Mouse (Mus musculus) MN1 (cell line): ENCODE measurements around the gene Hydin.
A peak's percentile ranks its signal among the peaks of the same experiment; 100 is the strongest.
"Not testable (repeated sequence)": the region's sequence is repeated elsewhere in the genome, so short reads cannot be mapped to it uniquely, and the experiment has no call there.

ENCODE experiments used
- DNase-seq: peaks from one replicate; pipeline ENCODE4 v3.0.0-alpha.2; 2016; ENCODE audit warnings: low spot score

Hydin gene

GRCm38 (mm10) chr8:110266741-110267140 is at the start of gene Hydin:
Gene Hydin (plus strand): TSS chr8:110266977.
- no peak for DNase-seq

GRCm38 (mm10) chr8:110217198-110217597 is 49.6 kb upstream of the Hydin start:
- no peak for DNase-seq

GRCm38 (mm10) chr8:110217681-110218131 is 49.1 kb upstream of the Hydin start:
- peak; percentile 99 for DNase-seq

- no peak for DNase-seq
These were observed 48.3 kb upstream of the Hydin start for GRCm38 (mm10) chr8:110218511-110218910.

DNA sequence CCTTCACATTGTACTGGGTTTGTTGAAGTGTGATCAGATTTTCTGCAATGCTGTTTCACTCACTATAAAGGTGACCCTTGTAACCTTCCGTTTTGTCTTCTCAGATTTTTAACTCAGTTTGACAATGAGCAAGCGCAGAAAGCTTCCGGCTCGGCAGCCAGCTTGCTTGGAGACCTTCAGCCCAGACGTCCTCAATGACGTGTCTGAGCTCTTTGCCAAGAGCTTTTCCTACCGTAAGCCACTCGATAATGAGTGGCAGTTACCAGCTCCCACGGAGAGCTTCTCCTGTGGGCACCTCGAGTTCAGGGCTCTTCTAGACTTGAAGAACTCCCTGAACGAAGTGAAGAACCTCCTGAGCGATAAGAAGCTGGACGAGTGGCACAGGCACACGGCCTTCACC is 45.8 kb upstream of the Hydin start:
- no peak for DNase-seq

- DNase-seq, result no peak
These were observed 36.0 kb upstream of the Hydin start for GRCm38 (mm10) chr8:110230803-110231202.

- DNase-seq, result no peak
These were observed 24.2 kb upstream of the Hydin start for GRCm38 (mm10) chr8:110242278-110243177.

- no peak for DNase-seq
These were observed 22.2 kb upstream of the Hydin start for GRCm38 (mm10) chr8:110244566-110244965.

GRCm38 (mm10) chr8:110247238-110247637 is 19.5 kb upstream of the Hydin start:
- no peak for DNase-seq

DNA sequence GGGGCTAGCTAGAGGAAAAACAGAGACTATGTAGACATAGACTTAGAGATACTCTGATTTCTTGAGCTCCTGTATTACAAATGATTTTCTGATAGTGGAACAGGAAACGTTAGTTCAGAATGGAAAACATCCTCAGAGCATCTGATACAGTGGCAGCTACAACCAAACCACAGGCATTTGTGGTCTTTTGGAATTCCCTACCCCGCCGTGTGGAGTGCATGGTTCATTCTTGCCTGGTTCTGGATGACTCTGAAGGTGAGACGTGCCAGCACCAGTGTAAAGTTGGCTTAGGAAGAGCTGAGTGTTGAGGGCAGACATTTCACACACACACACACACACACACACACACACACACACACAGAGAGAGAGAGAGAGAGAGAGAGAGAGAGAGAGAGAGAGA is 12.8 kb upstream of the Hydin start:
- no peak for DNase-seq

DNA sequence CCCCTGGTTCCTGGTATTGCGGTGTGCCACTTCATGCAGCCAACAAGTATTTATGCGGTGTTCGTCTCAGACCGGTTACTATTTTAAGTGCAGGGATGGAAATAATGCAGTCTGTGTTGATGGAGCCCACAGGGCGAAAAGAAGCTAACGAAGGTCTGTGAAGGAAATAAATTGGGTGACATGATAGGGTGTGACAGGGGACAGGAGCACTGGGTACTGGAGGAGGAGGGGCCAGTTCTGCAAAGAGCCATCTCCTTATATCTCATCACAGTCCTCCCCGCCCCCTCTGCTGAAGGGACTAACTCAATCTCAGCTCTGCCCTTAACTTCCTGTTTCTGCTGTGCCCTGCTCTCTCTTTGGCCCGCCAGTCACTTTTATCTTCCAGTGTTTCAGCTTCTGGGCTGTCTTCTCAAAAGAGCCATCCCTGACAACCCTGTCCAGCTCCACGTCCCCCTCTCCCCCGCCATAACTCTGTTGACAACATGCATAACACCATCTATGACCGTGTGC is 926 bp upstream of the Hydin start:
- DNase-seq, result no peak

DNA sequence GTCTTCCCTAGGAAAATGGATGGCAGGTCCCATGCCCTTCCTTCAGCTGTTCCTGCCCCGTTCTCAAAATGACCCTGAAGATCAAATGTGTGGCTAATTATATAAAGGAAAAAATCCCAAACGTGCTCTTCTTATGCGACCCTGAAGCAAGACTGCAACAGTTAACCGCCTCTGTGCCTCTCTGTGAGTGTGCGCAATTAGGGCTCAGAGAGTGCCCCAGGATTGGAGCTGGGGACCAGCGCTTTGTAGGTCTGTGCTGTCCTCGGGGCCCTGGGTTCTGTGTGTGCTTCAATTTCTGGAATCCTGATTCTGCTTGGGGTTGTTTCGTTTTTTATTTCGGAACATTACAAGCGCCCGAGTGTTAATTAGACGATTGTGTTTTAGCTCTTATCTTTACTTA is 491 bp downstream of the Hydin start:
- DNase-seq, result no peak

DNA sequence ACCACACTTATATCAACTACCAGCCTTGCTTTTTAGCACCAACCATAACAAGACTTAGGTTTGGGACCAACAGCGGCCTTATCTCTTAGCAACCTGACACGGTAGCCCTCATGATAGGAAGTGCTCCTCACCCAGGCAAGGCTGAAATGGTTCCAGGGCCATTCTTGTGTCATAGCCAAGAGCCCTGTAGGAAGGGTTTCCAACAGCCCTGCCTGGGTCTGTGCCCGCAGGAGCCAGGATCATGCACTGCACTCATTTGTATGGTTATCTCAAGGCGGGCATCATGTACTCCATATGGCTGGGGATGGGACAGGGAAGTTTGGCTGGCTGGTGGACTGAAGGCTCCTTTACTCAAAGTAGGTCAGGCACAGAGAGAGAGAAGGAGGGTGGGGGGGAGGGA is 3.9 kb downstream of the Hydin start:
- DNase-seq, result no peak

GRCm38 (mm10) chr8:110273394-110273793 is 6.6 kb downstream of the Hydin start:
- no peak for DNase-seq

GRCm38 (mm10) chr8:110275465-110276258 is 8.9 kb downstream of the Hydin start:
- DNase-seq, result no peak

DNA sequence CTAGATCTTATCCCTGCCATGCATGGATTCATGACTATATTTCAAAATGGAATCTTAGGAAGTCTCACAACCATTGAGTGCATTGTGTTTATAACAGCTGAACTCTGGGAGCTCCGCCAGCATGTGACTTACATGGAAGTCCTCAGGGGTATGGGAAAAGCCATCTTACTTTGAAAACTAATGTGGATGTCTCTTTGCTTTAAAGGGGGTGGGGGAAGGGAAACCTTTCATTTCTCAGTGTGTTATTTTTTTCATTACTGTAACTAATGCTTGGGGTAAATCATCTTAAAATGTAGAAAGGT is 9.4 kb downstream of the Hydin start:
- no peak for DNase-seq

DNA sequence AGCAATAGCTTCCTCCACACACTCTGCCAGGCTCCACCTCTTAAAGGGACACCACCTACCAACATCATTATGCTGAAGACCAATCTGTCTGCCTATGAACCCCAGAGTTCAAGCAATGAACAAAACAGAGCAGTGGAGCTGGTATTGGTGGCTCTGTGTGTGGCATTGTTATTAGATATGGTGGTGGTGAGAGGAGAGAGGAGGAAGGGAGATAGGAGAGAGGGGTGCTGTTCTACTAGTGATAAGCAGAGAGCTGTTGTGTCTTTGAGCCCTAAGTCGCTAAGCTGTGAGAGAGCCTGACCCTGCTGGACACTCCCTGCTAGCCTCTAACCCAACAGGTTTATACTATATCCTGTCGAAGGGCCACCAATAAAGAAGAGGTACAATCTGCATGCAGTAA is 45.9 kb downstream of the Hydin start:
- DNase-seq, result no peak

DNA sequence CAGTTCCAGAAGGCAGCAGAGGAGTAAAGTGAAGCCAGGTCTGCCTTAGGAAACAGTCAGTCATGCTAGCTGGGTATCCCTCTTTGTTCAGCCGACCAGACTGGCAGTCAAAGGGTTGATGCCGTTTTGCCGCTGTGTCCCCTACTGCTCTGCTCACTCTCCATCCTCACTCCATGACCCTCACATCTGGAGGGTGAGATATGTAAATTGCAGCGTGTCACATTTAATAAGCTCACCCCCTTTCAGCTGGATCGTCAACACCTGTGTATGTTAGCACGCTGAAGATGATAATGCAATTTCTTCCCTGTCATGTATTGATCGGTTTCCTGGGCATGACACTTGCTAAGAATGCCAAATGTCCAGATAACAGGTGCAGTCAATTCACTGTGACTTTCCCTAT is 49.0 kb downstream of the Hydin start:
- no peak for DNase-seq

- DNase-seq, result no peak
These were observed 52.8 kb downstream of the Hydin start for GRCm38 (mm10) chr8:110319586-110319985.

DNA sequence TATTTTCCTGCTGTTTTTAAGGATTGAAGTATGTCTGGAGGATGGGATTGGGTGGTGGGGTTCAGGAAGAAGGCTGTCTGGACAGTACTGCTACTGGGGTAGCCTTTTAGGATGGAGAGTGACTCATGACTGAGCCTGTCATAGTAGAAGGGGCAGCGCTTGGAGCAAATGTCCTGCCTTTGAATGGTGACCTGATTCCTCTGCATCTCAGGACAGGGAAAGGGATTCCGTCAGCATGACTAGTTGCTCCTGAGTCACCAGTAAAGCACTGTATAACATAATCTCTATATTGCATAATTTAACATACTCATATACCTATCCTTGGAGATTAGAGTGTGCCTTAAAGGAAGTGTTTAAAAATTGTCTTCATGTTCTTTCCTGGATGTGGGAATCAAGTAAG is 54.7 kb downstream of the Hydin start:
- DNase-seq, result no peak

- DNase-seq, result no peak
These were observed 57.3 kb downstream of the Hydin start for GRCm38 (mm10) chr8:110323981-110324574.

GRCm38 (mm10) chr8:110327120-110327519 is 60.3 kb downstream of the Hydin start:
- DNase-seq, result not testable (repeated sequence)

GRCm38 (mm10) chr8:110333376-110333775 is 66.6 kb downstream of the Hydin start:
- DNase-seq, result no peak
